Mouse (Mus musculus) liver, embryonic 14.5 days (tissue): ENCODE results near the gene Pabpn1l. TPM values are rescaled to one million over a fixed set of nuclear protein-coding genes. Genes with fewer than 3 reads are reported as not detected.
A peak's percentile ranks its signal among the peaks of the same experiment; 100 is the strongest.
"Not testable (repeated sequence)": the region's sequence is repeated elsewhere in the genome, so short reads cannot be mapped to it uniquely, and the experiment has no call there.

Experiments
- ATAC-seq: fragments of 200-750 bp; cut with Nextera tagmentation; 2 replicates; pipeline ENCODE4 v1.8.0; 2017; ENCODE audit warnings: moderate number of reproducible peaks, mild to moderate bottlenecking, moderate library complexity; ENCODE audit not compliant: insufficient read depth
- DNase-seq, 3 experiments: peaks; one replicate each; pipeline ENCODE4 v3.0.0-alpha.2; 2012 to 2013; ENCODE audit warnings: low read depth in 3 of 3, low spot score in 3 of 3
- H3K27ac ChIP-seq: fragments of 300-500 bp; sonication (generic); 2 replicates; pipeline ENCODE4 v1.5.1; 2014; ENCODE audit warnings: moderate library complexity, mild to moderate bottlenecking, control low read depth, inconsistent platforms
- H3K27me3 ChIP-seq: fragments of 300-500 bp; sonication (generic); 2 replicates; pipeline ENCODE4 v1.6.1; 2014; ENCODE audit warnings: mild to moderate bottlenecking, low read length, moderate library complexity; ENCODE audit not compliant: control insufficient read depth, insufficient read depth
- H3K36me3 ChIP-seq: fragments of 300-500 bp; sonication (generic); replicated peaks from 2 replicates; pipeline ENCODE4 v1.6.1; 2014; ENCODE audit warnings: low read depth; ENCODE audit not compliant: control insufficient read depth, insufficient read depth
- H3K4me1 ChIP-seq, 2 experiments: fragments of 200-500 bp in 1 of 2; fragments of 300-500 bp in 1 of 2; sonication (generic) in 1 of 2; replicated peaks; 2 replicates each; pipeline ENCODE4 v1.6.1; 2012 to 2014; ENCODE audit warnings: antibody characterized with exemption in 1 of 2, inconsistent platforms in 1 of 2, low read length in 1 of 2; ENCODE audit not compliant: control insufficient read depth in 2 of 2, insufficient read depth in 2 of 2
- H3K4me2 ChIP-seq: fragments of 300-500 bp; sonication (generic); 2 replicates; pipeline ENCODE4 v1.6.1; 2014; ENCODE audit warnings: low read depth, mild to moderate bottlenecking, control low read depth, moderate library complexity
- H3K4me3 ChIP-seq, 2 experiments: fragments of 200-500 bp in 1 of 2; fragments of 300-500 bp in 1 of 2; sonication (generic) in 1 of 2; 2 replicates each; pipeline ENCODE4 v1.5.1; 2012 to 2014; ENCODE audit warnings: low read depth in 2 of 2, low read length in 2 of 2, mild to moderate bottlenecking in 2 of 2, control low read depth in 1 of 2, inconsistent platforms in 1 of 2, moderate library complexity in 1 of 2; ENCODE audit not compliant: insufficient read depth in 1 of 2
- H3K9ac ChIP-seq: fragments of 300-500 bp; sonication (generic); replicated peaks from 2 replicates; pipeline ENCODE4 v1.6.1; 2014; ENCODE audit warnings: mild to moderate bottlenecking, control low read depth, moderate library complexity
- H3K9me3 ChIP-seq: fragments of 300-500 bp; sonication (generic); 2 replicates; pipeline ENCODE4 v1.6.1; 2016; ENCODE audit warnings: low read length, mixed read lengths; ENCODE audit not compliant: control insufficient read depth
- CTCF ChIP-seq: IDR thresholded peaks from 2 replicates; pipeline ENCODE4 v1.5.1; 2016; ENCODE audit warnings: antibody characterized with exemption, low read depth, control low read depth
- EP300 ChIP-seq: IDR thresholded peaks from 2 replicates; pipeline ENCODE4 v1.6.1; 2016; ENCODE audit warnings: antibody characterized with exemption, low read depth
- WGBS: fragments of 180-500 bp; shearing (Covaris S2); extraction: QIAGEN DNeasy Blood & Tissue Kit; methylation state at CpG from one replicate; pipeline ENCODE4 v1.1.7; 2014; ENCODE audit not compliant: insufficient replicate concordance; 5-methylcytosine and 5-hydroxymethylcytosine counted together
- polyA plus RNA-seq, 2 experiments: library from polyadenylated mRNA; depleted of rRNA in 1 of 2; stranded (reverse) in 1 of 2; unstranded in 1 of 2; fragments of >200 nt; fragmentation: Nextera tagmentation in 1 of 2; extraction: Ambion mirVana in 1 of 2; gene quantifications; 2 replicates each; pipeline versions ENCODE4 v1.2.1 to v1.2.3; 2012 to 2014

Gene Pabpn1l
- polyA plus RNA-seq, 2 experiments, result not detected

- no peaks in the 10 kb centered on the region for H3K27me3 ChIP-seq
- H3K4me3 ChIP-seq, result no peak overlapping the region
- H3K9me3 ChIP-seq, result no peaks in the 10 kb centered on the region
- H3K36me3 ChIP-seq, result peaks cover 25% of the 10 kb centered on the region
- TF ChIP-seq EP300 (peak; percentile 81), CTCF (no peak)
- 38% methylated on average over 14 of the region's 14 CpGs for WGBS
- ATAC-seq (peak; percentile 86), DNase-seq (peak; percentile 67 to 77 (median 68))
- H3K4me1 ChIP-seq, result peaks cover 16 to 18% of the 10 kb centered on the region in 2 experiments
- peak overlapping the region; percentile 47 for H3K4me2 ChIP-seq
- peak overlapping the region; percentile 70 for H3K27ac ChIP-seq
- H3K9ac ChIP-seq, result 0 out of 2 replicates have a peak overlapping the region, but pooled peaks have one; percentile 33
Observed at GRCm38 (mm10) chr8:122635878-122636802, 13.6 kb upstream of the Pabpn1l start.

GRCm38 (mm10) chr8:122633205-122633604, 10.7 kb upstream of the Pabpn1l start:
- H3K9ac ChIP-seq, result no peak overlapping the region
- DNase-seq (no peak), ATAC-seq (no peak)
- H3K4me1 ChIP-seq, result peaks cover 16 to 18% of the 10 kb centered on the region in 2 experiments
- TF ChIP-seq EP300, result no peak
- no peak for TF ChIP-seq CTCF
- H3K9me3 ChIP-seq, result no peaks in the 10 kb centered on the region
- 91% methylated on average over 14 of the region's 14 CpGs for WGBS
- no peak overlapping the region for H3K4me2 ChIP-seq
- H3K27ac ChIP-seq, result no peak overlapping the region
- H3K27me3 ChIP-seq, result no peaks in the 10 kb centered on the region
- H3K4me3 ChIP-seq, result no peak overlapping the region
- H3K36me3 ChIP-seq, result peaks cover 32% of the 10 kb centered on the region

DNA sequence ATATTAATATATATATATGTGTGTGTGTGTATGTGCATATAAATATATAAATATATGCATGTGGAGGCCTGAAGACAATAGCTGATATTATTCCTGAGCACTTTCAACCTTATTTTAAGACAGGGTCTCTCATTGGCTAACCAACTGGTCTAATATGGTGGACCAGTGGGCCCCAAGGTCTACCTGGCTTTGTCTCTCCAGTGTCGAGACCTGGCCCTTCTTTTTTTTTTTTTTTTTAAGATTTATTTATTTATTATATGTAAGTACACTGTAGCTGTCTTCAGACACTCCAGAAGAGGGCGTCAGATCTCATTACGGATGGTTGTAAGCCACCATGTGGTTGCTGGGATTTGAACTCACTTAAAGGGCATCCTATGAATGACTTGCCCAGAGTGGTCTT, 9.6 kb upstream of the Pabpn1l start:
- 0 out of 2 replicates have a peak, but pooled peaks have one; percentile 4 for TF ChIP-seq CTCF
- DNase-seq, ATAC-seq, H3K27ac ChIP-seq, H3K9me3 ChIP-seq, H3K9ac ChIP-seq, H3K4me3 ChIP-seq, H3K27me3 ChIP-seq, H3K4me2 ChIP-seq: not testable (repeated sequence)
- WGBS, result 53% methylated on average over 3 of the region's 3 CpGs
- Histone ChIP-seq H3K4me1 (peaks cover 16 to 18% of the 10 kb centered on the region in 2 experiments), H3K36me3 (peaks cover 26% of the 10 kb centered on the region)

DNA sequence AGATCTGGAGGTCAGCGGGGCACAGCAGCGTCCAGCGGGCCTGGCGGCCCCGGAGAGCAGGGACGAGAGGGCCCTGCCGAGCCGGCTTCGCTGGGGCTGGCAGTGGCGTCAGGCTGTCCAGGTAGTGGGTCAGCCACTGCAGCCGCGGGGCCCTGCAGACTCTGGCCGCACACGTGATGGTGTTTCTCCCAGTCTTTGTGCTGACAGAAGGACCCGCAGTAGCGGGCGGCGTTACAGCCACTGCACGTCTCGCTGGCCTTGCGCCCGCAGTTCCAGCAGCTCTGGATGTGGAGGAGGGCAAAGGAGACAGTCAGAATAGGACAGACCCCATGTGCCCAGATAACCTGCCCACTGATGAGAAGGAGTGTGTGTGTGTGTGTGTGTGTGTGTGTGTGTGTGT, 8.2 kb upstream of the Pabpn1l start:
- Histone ChIP-seq H3K4me3 (no peak overlapping the region), H3K36me3 (peaks cover 22% of the 10 kb centered on the region), H3K27me3 (no peaks in the 10 kb centered on the region), H3K27ac (no peak overlapping the region), H3K4me2 (no peak overlapping the region), H3K9me3 (no peaks in the 10 kb centered on the region), H3K4me1 (peaks cover 4 to 5% of the 10 kb centered on the region in 2 experiments), H3K9ac (no peak overlapping the region)
- TF ChIP-seq CTCF (no peak), EP300 (no peak)
- no peak for ATAC-seq
- 78% methylated on average over 22 of the region's 22 CpGs for WGBS
- no peak for DNase-seq

- H3K9ac ChIP-seq, result no peak overlapping the region
- no peak overlapping the region for H3K4me3 ChIP-seq
- TF ChIP-seq EP300 (no peak), CTCF (no peak)
- no peak for DNase-seq
- WGBS, result 77% methylated on average over 10 of the region's 10 CpGs
- H3K4me2 ChIP-seq, result no peak overlapping the region
- no peaks in the 10 kb centered on the region for H3K4me1 ChIP-seq
- H3K9me3 ChIP-seq, result no peaks in the 10 kb centered on the region
- peaks cover 11% of the 10 kb centered on the region for H3K36me3 ChIP-seq
- H3K27me3 ChIP-seq, result no peaks in the 10 kb centered on the region
- no peak for ATAC-seq
- H3K27ac ChIP-seq, result no peak overlapping the region
Observed at GRCm38 (mm10) chr8:122629388-122629787, 6.8 kb upstream of the Pabpn1l start.
